Mouse (Mus musculus) kidney, postnatal 0 days (tissue): ENCODE results near the gene Tmem191c. TPM values are rescaled to one million over a fixed set of nuclear protein-coding genes. Genes with fewer than 3 reads are reported as not detected.

Source experiments
- ATAC-seq: fragments of 200-750 bp; cut with Nextera tagmentation; replicated peaks from 2 replicates; pipeline ENCODE4 v1.8.0; 2017; ENCODE audit warnings: low read depth, moderate number of reproducible peaks, moderate TSS enrichment, moderate library complexity; ENCODE audit not compliant: low FRiP score
- DNase-seq: peaks from one replicate; pipeline ENCODE4 v3.0.0-alpha.2; 2016; ENCODE audit warnings: low spot score
- H3K27ac ChIP-seq: fragments of 300-500 bp; sonication (generic); 2 replicates; pipeline ENCODE4 v1.5.1; 2014; ENCODE audit warnings: mild to moderate bottlenecking
- H3K27me3 ChIP-seq: fragments of 300-500 bp; sonication (generic); 2 replicates; pipeline ENCODE4 v1.6.1; 2014; ENCODE audit warnings: low read length, mixed read lengths; ENCODE audit not compliant: insufficient read depth
- H3K36me3 ChIP-seq: fragments of 300-500 bp; sonication (generic); 2 replicates; pipeline ENCODE4 v1.6.1; 2014; ENCODE audit warnings: low read length, mixed read lengths; ENCODE audit not compliant: insufficient read depth
- H3K4me1 ChIP-seq: fragments of 300-500 bp; sonication (generic); replicated peaks from 2 replicates; pipeline ENCODE4 v1.6.1; 2014; ENCODE audit warnings: antibody characterized with exemption, low read length, mixed read lengths; ENCODE audit not compliant: insufficient read depth
- H3K4me2 ChIP-seq: fragments of 300-500 bp; sonication (generic); 2 replicates; pipeline ENCODE4 v1.6.1; 2014; ENCODE audit warnings: mild to moderate bottlenecking, low read length, moderate library complexity, mixed read lengths
- H3K4me3 ChIP-seq: fragments of 300-500 bp; sonication (generic); replicated peaks from 2 replicates; pipeline ENCODE4 v1.5.1; 2014; ENCODE audit warnings: low read depth, low read length
- H3K9ac ChIP-seq: fragments of 300-500 bp; sonication (generic); 2 replicates; pipeline ENCODE4 v1.6.1; 2014; ENCODE audit warnings: low read depth, low read length
- H3K9me3 ChIP-seq: fragments of 300-500 bp; sonication (generic); replicated peaks from 2 replicates; pipeline ENCODE4 v1.6.1; 2016; ENCODE audit warnings: low read length, inconsistent platforms, mixed read lengths
- CTCF ChIP-seq: IDR thresholded peaks from 2 replicates; pipeline ENCODE4 v1.5.1; 2016; ENCODE audit warnings: antibody characterized with exemption, low read depth, mild to moderate bottlenecking, moderate library complexity
- WGBS: fragments of 180-500 bp; shearing (Covaris S2); extraction: QIAGEN DNeasy Blood & Tissue Kit; methylation state at CpG from one replicate; pipeline ENCODE4 v1.1.7; 2014; 5-methylcytosine and 5-hydroxymethylcytosine counted together
- polyA plus RNA-seq: library from polyadenylated mRNA; unstranded; fragments of >200 nt; fragmentation: Nextera tagmentation; extraction: Ambion mirVana; gene quantifications from 2 replicates; pipeline ENCODE4 v1.2.1, GENCODE M21; 2015

Tmem191c gene
- polyA plus RNA-seq, 1 experiment from 2014 or later = 12.4 TPM

DNA sequence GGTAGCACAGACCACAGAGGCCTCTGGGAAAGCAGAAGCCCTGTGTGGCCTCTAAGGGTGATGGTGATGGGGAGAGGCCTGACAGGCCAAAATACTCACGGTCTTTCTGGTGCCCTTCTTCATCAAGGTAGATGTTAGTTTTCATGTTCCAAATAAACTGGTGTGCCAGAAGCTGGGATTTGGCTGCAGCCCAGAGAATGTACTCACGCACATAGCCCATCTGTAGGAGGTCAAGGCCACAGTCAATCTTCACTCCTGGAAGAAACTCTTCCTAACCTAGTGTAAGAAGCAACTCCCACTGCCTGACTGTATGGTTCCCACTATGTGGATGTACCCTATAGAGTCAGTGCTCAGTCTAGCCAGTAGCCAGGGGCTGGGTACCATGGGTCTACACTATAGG, 15.1 kb downstream of the Tmem191c start:
- no peak for DNase-seq
- peaks cover 24% of the 10 kb centered on the region; the same call in 1 of the 2 replicates for H3K36me3 ChIP-seq

DNA sequence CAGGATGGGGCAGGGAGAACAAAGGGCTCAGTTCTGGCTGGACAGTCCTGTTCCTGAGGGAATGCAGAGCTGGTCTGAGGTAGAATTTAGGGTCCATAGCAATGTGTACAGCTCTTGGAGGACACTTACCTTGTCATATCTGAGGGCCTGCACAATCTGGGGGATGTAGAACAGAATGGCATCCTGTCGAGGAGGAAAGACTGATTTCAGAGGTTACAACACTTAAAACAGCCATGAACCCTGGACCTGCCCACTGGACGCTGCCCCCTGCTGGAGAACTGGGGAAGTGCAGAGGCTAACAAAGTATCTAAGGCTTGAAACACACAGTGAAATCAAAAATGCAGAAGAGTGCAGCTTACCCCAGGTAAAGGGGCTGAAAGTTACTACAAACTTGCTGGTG, 16.9 kb downstream of the Tmem191c start:
- Histone ChIP-seq H3K36me3 (peaks cover 26% of the 10 kb centered on the region), H3K9me3 (no peaks in the 10 kb centered on the region), H3K27ac (no peak overlapping the region), H3K4me3 (no peak overlapping the region), H3K27me3 (no peaks in the 10 kb centered on the region), H3K9ac (no peak overlapping the region), H3K4me1 (no peaks in the 10 kb centered on the region), H3K4me2 (no peak overlapping the region)
- ATAC-seq (no peak), DNase-seq (peak; percentile 70)
- WGBS = 0% methylated on average over 2 of the region's 2 CpGs
- TF ChIP-seq CTCF = peak; percentile 98

More for the DNA sequence above, 15.1 kb downstream of the Tmem191c start:
- WGBS = 86% methylated on average over 2 of the region's 2 CpGs
- H3K9ac ChIP-seq = no peak overlapping the region
- TF ChIP-seq CTCF = no peak
- no peaks in the 10 kb centered on the region for H3K27me3 ChIP-seq
- H3K9me3 ChIP-seq = no peaks in the 10 kb centered on the region
- H3K27ac ChIP-seq = no peak overlapping the region
- no peak for ATAC-seq
- H3K4me2 ChIP-seq = no peak overlapping the region
- H3K4me3 ChIP-seq = no peak overlapping the region
- H3K4me1 ChIP-seq = no peaks in the 10 kb centered on the region

DNA sequence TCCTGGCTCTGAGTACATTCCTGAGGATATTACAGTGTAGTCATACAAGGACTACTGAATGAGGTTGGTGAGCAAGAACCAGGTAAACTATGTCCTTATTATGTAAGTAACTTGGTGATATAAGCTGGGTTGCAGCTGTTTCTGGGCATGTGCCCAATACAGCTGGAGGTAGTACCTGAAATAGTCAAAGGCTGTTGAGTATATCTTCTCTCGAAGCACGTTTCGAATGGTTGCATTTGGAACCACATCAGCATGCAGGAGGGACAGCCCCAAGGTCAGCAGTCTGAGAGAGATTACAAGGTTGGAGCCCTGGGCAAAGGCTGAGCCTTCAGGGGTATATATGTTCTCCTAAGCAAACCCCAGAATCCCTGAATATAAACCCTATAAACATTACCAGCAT, 24.9 kb downstream of the Tmem191c start:
- WGBS = 95% methylated on average over 3 of the region's 3 CpGs
- no peak overlapping the region for H3K4me2 ChIP-seq
- no peaks in the 10 kb centered on the region for H3K9me3 ChIP-seq
- DNase-seq (no peak), ATAC-seq (no peak)
- peaks cover 47% of the 10 kb centered on the region for H3K36me3 ChIP-seq
- H3K4me1 ChIP-seq = no peaks in the 10 kb centered on the region
- H3K27ac ChIP-seq = no peak overlapping the region
- H3K4me3 ChIP-seq = no peak overlapping the region
- H3K9ac ChIP-seq = no peak overlapping the region
- no peak for TF ChIP-seq CTCF
- H3K27me3 ChIP-seq = no peaks in the 10 kb centered on the region

DNA sequence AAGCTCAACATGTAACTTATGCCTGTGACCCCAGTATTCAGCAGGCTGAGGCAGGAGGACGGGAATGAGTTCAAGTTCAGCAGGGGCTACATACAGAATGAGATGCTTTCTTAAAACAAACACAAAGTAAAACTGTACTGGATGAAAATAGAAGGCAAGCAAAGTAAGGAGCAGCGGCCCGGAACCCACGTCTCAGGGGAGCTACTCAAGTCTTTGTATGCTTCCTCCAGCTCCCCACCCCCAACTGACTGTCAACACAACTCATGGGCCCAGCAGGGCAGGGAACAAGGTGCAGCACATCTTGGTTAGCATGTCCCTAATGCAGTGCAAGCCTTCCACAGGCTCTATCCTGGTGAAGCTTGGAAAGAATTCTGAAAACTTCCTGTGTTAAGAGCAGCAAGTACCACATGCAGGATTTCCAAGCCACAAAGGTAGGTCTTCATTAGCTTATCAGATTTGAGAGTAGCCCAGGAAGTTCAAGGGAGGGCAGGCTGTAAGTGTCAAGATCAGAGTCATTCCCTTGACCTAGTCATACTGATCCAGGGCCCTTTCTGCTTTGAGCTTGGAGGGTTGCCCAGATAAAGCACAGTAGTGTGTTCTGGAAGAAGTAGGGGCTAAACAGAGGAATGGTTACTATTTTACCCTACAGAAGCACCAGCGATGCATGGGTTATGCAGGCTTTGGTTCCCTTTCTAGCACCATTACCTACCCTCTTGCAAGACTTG, 27.8 kb downstream of the Tmem191c start:
- 75% methylated on average over 5 of the region's 5 CpGs for WGBS
- Histone ChIP-seq H3K36me3 (peaks cover 41% of the 10 kb centered on the region), H3K27ac (no peak overlapping the region), H3K9me3 (no peaks in the 10 kb centered on the region), H3K9ac (no peak overlapping the region), H3K27me3 (no peaks in the 10 kb centered on the region), H3K4me3 (no peak overlapping the region), H3K4me1 (no peaks in the 10 kb centered on the region), H3K4me2 (no peak overlapping the region)
- no peak for DNase-seq
- TF ChIP-seq CTCF = no peak
- ATAC-seq = no peak

DNA sequence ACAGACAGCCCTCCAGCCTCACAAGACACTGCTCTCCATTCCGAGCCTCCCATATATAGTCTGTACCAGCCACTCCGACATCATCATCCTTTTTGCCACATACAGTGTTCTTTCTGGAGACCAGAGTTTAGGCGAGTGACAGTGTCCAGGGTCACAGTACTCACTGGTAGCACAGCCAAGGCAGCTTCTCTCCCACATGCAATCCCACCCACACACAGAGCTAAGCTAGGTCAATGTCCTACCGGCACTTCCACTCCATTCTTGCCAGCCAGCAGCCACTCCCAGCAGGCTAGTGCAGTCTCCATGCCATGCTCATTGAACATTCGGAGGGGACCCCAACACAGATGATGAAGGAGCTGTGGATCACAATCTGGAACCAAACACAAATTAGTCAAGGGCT, 31.6 kb downstream of the Tmem191c start:
- Histone ChIP-seq H3K4me1 (no peaks in the 10 kb centered on the region), H3K9ac (no peak overlapping the region), H3K27ac (no peak overlapping the region), H3K36me3 (peaks cover 39% of the 10 kb centered on the region), H3K9me3 (no peaks in the 10 kb centered on the region), H3K4me3 (no peak overlapping the region), H3K4me2 (no peak overlapping the region), H3K27me3 (no peaks in the 10 kb centered on the region)
- TF ChIP-seq CTCF = no peak
- ATAC-seq (no peak), DNase-seq (no peak)
- 90% methylated on average over 5 of the region's 5 CpGs for WGBS

DNA sequence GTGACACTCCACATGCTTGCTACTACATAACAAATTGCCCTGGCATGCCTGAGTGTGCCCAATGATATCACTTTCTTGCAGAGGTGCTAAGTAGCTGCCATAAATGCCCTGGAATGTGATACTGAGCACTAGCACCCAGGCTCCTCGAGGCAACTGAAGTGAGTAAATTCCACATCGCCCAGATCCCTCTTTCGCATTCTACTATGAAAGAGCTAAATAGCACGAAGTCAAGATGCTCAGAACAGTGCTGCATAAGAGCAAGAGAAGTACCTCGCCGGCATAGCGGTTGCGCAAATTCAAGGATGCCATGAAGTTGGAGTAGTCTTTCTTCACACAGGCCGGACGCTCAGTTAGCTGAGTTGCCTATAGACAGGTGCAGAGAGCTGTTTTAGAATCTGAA, 33.2 kb downstream of the Tmem191c start:
- peaks cover 33% of the 10 kb centered on the region for H3K36me3 ChIP-seq
- H3K9ac ChIP-seq = no peak overlapping the region
- no peaks in the 10 kb centered on the region for H3K27me3 ChIP-seq
- no peaks in the 10 kb centered on the region for H3K4me1 ChIP-seq
- H3K4me3 ChIP-seq = no peak overlapping the region
- no peak for DNase-seq
- WGBS = 89% methylated on average over 10 of the region's 10 CpGs
- H3K27ac ChIP-seq = no peak overlapping the region
- H3K4me2 ChIP-seq = no peak overlapping the region
- no peaks in the 10 kb centered on the region for H3K9me3 ChIP-seq
- no peak for TF ChIP-seq CTCF
- ATAC-seq = no peak

DNA sequence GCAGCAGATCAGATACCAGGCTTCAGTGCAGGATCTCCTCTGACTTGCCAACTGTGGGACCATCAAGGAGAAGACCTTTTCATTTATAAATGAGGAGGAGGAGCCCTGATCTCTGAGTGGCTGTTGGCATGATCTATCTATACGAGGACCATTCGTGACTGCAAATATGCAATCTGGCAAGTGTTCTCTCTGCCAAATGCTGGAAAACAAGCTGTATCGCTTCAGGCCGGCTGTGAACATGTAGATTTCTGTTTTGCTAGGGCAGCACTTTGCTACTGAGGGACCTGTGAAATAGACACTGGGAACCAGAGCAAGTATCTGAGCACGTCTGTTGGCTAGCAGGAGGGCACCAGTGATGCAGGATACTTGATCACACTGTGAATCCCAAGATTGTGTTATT, 36.7 kb downstream of the Tmem191c start:
- no peak for DNase-seq
- Histone ChIP-seq H3K9ac (no peak overlapping the region), H3K9me3 (no peaks in the 10 kb centered on the region), H3K4me1 (no peaks in the 10 kb centered on the region), H3K4me2 (no peak overlapping the region), H3K27me3 (no peaks in the 10 kb centered on the region), H3K4me3 (no peak overlapping the region), H3K36me3 (peaks cover 47% of the 10 kb centered on the region), H3K27ac (no peak overlapping the region)
- 95% methylated on average over 5 of the region's 5 CpGs for WGBS
- no peak for ATAC-seq
- no peak for TF ChIP-seq CTCF
